Mouse (Mus musculus): ENCODE data around the gene Nlgn1.

DNA sequence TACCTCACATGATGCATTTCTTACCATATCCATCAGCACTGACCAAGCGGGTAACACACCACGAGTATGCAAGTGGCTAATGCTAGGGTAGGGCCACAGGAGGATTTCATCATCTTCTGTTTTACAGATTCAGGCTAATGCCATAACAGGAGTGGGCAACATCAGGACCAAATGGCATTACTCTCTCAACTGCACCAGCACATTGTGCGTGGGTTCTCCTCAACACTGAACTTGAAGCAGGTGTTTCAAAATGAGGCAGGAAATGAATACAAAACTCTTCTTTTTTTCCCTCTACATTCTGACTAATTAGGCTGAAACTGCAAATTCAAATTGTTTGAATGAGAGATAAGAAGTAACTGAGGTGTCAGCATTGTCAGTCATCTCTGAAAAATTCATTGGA is 518.9 kb downstream of the Nlgn1 start:
- TF ChIP-seq TAL1 (IDR thresholded peaks at IDR 0.05; ENCODE audit: low read length) (no peak), GATA1 (IDR thresholded peaks at IDR 0.05; ENCODE audit: low read length) (no peak)
